Mouse (Mus musculus): ENCODE measurements around the gene Hal. TPM values are rescaled to one million over a fixed set of nuclear protein-coding genes. Genes with fewer than 3 reads are reported as not detected.

The Hal gene
- under 1 TPM in 3 of 4 experiments, not detected in 1; 0.05 to 0.29 (median 0.25) TPM for total RNA-seq (2022)

- no peak for DNase-seq (ENCODE audit: low spot score)
Observed at GRCm38 (mm10) chr10:93488066-93488827, at the start of gene Hal. Gene Hal, plus strand, starts transcription at chr10:93488768.

- no peak for DNase-seq (ENCODE audit: low spot score)
Observed at GRCm38 (mm10) chr10:93441501-93441900, 47.1 kb upstream of the Hal start.

DNA sequence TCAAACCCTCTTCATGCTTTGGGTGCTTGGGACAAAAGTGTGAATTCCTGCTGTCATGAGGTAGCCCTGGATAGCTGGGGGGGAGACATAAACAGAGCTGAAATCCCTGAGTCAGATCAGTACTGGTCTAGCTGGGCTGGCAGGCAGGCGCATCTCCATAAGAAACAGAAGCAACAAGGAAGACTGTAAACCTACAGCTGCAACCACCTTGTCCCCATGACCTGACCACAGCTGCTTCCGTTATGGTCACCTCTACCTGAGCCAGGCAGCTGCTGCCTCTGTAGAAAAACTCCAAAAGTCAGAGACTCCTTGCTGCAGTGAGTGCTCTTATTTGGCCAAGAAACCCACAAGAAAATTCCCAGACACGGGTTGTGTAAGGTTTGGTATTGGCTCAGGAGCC lies 46.4 kb upstream of the Hal start:
- no peak for DNase-seq (ENCODE audit: low spot score)

- DNase-seq (ENCODE audit: low spot score), result no peak
Observed at GRCm38 (mm10) chr10:93444407-93444806, 44.2 kb upstream of the Hal start.

- DNase-seq (ENCODE audit: low spot score), result no peak
Observed at GRCm38 (mm10) chr10:93447398-93447797, 41.2 kb upstream of the Hal start.

DNA sequence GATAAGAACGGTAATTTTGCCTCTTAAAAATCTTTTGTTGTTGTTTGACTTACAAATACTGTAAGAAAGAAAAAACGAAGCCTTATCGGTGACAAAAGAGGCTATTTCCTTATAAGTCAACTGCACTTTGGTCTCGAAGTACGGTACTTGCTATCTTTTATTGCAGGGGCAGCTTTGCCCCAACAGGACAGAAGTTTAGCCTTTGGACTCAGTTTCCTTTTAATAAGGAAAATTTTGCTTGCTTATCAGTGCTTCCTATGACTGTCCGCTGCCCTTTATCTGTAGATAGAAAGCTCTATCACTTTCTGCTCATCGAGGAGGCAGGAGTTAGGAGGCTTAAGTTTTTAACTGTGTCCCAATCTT lies 33.9 kb upstream of the Hal start:
- no peak for DNase-seq (ENCODE audit: low spot score)

DNA sequence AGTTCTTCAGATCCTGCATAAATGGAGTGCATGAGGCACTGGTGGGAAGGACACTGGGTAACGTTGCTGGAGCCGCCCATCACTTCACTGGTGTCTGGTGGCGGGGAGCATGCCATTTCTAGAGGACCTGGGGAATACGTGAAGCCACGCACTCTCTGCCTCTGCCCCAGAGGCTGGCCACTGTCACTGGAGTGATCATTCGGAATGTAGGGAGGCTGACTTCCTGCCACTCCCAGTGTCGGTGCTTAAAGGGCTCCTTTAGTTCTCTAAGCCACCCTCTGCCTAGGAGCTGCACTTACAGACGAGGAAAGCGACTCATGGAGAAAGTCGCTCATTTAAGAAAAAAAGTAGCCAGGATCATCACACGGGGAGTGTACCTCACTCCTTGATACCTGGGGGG lies 28.5 kb upstream of the Hal start:
- no peak for DNase-seq (ENCODE audit: low spot score)

GRCm38 (mm10) chr10:93462692-93463382 lies 25.7 kb upstream of the Hal start:
- DNase-seq (ENCODE audit: low spot score), result no peak

- no peak for DNase-seq (ENCODE audit: low spot score)
Observed at GRCm38 (mm10) chr10:93463611-93464010, 25.0 kb upstream of the Hal start.

- DNase-seq (ENCODE audit: low spot score), result no peak
Observed at GRCm38 (mm10) chr10:93467259-93467658, 21.3 kb upstream of the Hal start.

GRCm38 (mm10) chr10:93467791-93468190 lies 20.8 kb upstream of the Hal start:
- no peak for DNase-seq (ENCODE audit: low spot score)

DNA sequence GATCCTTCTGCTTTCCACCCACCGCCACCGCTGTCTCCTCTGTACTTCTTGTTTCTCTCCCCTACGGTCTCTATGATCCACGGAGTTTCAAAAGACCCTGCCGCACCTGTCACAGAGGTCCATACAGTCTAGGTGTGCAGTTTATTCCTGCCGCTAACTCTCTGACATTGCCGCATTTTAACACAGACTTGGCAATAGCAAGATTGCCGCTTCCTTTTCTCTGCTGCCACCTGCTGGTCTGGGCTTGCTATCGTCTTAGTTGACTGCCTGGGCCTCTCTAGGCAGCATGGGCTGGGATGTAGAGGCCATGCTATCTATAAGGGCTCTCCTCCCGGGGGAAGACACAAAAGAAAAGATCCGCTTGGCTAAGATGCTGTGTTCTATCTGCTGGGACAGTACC lies 17.2 kb upstream of the Hal start:
- DNase-seq (ENCODE audit: low spot score), result peak; percentile 85

DNA sequence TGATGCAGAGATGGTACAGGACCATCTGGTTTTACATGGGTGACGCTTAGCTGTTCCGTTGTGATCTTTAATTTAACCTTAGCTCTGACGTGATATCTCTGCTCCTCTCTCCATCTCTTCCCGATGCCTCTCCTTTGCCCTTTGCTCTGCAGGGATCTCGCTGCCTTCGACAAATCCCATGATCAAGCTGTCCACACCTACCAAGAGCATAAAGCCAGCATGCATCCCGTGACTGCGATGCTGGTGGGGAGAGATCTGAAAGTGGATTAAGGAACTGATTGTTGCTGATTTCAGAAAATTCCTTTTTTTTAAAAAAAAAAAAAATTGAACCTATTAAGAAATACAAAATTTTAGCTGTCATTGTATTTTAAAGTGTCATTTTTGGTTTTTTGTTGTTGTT lies 4.1 kb upstream of the Hal start:
- DNase-seq (ENCODE audit: low spot score), result peak; percentile 14

DNA sequence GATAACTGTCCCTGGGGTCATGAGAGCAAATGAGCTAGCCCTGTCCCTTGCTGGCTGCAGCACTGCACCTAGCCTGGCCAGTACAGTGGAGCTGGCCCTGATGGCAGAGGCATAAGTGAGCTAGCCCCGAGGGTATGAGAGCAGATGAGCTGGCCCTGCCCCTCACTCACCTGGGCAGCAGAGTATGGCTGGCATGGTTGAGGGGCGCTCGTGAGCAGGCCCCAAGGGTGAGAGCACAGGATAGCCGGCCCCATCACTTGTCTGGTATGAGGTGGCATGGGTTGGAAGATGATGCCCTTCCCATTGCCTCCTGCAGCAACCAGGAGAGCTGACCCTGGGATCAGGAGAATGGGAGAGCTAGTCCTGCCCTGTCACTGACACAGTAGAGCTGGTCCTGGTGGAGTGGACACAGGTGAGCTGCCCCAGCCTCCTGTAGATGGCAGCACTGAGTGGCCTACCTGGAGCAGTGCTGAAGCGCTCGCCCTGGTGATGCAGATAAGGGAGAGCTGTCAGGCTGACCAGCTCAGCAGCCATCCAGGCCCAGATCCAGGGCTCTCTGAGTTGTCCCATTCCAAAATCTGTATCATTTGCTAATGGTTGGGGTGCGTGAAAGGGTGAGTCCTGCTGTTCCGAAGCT lies 3.4 kb upstream of the Hal start:
- DNase-seq (ENCODE audit: low spot score), result no peak

GRCm38 (mm10) chr10:93486622-93487021 lies 1.9 kb upstream of the Hal start:
- peak; percentile 18 for DNase-seq (ENCODE audit: low spot score)

GRCm38 (mm10) chr10:93488828-93489226 lies 259 bp downstream of the Hal start:
- DNase-seq (ENCODE audit: low spot score), result no peak

DNA sequence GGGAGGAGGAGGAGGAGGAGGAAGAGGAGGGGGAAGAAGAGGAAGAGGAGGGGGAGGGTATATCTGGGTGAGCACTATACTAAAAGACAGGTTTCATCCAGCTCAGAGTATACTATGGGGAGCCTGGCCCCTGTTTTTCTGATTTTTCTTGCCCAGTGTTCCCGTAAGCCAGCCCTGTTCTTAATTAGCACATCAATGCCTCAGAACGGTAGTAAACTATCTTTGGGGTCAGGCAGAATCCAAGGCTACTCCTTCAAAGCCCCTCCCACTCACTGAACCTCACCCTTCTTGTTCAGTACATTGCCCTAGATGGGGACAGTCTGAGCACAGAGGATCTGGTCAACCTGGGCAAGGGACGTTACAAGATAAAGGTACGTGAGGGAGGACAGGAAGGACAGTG lies 1.9 kb downstream of the Hal start:
- DNase-seq (ENCODE audit: low spot score), result no peak

- no peak for DNase-seq (ENCODE audit: low spot score)
Observed at GRCm38 (mm10) chr10:93500864-93501263, 12.3 kb downstream of the Hal start.

DNA sequence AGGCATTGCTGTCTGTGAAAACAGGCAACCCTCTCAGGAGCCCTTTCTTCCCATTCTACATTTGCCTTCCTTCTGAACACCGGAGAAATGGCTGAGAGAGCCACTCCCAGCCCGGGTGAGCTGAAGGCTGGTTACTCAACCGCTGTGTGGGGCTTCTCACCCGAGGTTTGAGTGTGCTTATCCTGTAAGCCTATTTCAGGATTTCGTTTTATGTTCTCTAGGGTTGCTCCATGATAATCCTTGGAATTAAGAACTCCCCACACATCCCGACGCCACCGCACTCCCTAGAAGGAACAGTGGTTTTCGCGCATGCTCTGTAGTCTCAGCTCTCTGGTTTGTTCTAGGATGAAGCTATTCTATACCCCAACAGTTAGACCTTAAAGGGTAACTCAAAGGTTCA lies 12.8 kb downstream of the Hal start:
- DNase-seq (ENCODE audit: low spot score), result no peak

- DNase-seq (ENCODE audit: low spot score), result no peak
Observed at GRCm38 (mm10) chr10:93508383-93508970, 19.9 kb downstream of the Hal start.

DNA sequence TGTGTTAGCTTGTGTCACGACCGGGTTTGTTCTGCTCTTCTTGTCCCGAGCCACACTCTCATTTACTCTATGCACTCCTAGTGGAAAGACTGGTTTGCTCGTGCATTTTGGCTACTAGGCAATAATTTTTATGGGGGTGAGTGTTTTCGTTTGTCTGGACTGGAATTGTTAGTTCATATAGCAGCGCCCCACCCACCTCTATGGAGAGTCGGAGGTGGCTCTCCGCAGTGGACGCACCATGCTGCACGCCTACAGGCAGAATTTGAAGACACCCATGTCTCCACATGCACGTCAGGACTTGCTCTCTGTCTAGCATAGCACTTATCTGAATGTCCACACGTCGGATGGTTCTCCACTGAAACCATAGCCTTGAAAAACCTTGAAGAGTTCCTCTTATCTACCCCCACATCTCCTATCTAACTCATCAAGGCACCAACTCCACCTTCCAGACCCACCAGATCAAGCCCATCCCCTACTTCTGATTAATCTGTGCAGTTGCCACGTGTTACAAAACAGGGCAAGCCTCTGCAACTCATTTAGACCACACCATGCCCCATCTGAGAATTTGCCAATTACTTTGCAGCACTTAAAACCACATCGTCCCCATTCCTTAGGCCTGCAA lies 21.1 kb downstream of the Hal start:
- no peak for DNase-seq (ENCODE audit: low spot score)

DNA sequence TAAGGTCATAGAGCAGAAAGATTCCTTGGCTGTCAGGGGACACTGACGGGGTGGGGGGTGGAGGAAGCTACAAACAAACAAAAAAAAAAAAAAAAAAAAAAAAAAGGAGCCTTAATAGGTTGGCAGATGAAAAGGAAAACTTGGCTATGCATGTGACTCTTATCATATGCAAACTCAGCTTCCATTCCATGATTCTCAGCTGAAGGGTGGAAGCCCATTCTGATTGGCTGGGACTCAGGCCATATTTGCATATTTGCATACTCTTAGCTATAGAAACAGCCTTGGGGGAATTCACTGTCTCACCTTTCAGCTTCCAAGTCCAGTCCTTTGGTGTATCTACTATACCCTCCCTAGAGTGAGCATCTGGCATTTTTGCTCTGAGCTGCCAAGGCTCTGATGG lies 26.9 kb downstream of the Hal start:
- DNase-seq (ENCODE audit: low spot score), result no peak
